Mouse (Mus musculus) liver, embryonic 14.5 days (tissue): ENCODE data around the gene Btbd1.

Experiments used
- CTCF ChIP-seq: IDR thresholded peaks from 2 replicates; pipeline ENCODE4 v1.5.1; 2016; ENCODE audit warnings: antibody characterized with exemption, low read depth, control low read depth
- EP300 ChIP-seq: IDR thresholded peaks from 2 replicates; pipeline ENCODE4 v1.6.1; 2016; ENCODE audit warnings: antibody characterized with exemption, low read depth

DNA sequence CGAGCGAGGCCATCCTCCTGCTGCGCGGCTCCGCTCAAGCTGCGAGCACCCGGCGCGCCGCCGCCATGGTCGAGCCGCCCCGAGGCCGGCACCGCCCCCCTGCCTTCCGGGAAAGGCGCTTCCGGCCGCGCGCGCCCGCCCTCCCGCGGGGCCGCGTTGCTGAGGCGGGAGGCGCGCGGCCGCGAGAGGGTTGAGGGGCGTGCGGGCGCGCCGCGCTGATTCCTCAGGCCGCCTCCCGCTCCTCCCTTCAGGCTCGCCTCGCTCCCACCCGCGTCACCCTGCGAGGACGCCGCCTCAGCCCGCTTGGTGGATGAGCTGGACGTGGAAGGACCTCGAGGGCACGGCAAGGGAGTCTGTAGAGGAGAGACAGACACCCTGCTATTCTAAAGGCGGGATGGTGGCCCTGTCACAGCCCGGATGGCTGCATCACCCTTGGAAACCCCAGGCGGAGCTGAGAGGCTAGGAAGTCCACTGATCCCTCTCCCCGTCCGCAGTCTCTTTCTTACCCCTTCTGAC is at the start of gene Btbd1:
- TF ChIP-seq CTCF, result no peak
- TF ChIP-seq EP300, result no peak
